Mouse (Mus musculus) cerebellum, adult 2 months (tissue): ENCODE results near the gene Tmprss11c. TPM values are rescaled to one million over a fixed set of nuclear protein-coding genes. Genes with fewer than 3 reads are reported as not detected.

Source experiments
- DNase-seq, 2 experiments: peaks; one replicate each; pipeline ENCODE4 v3.0.0; 2021
- H3K27ac ChIP-seq: fragments of 200-500 bp; 2 replicates; pipeline ENCODE4 v1.5.1; 2012; ENCODE audit warnings: low read length, control low read depth, inconsistent platforms; ENCODE audit not compliant: insufficient read depth
- H3K27me3 ChIP-seq: fragments of 200-500 bp; 2 replicates; pipeline ENCODE4 v1.6.1; 2012; ENCODE audit warnings: inconsistent platforms, mild to moderate bottlenecking, low read length, moderate library complexity; ENCODE audit not compliant: control insufficient read depth, insufficient read depth
- H3K4me1 ChIP-seq: fragments of 200-500 bp; 2 replicates; pipeline ENCODE4 v1.6.1; 2011; ENCODE audit warnings: low read length; ENCODE audit not compliant: control insufficient read depth, insufficient read depth
- H3K4me3 ChIP-seq: fragments of 200-500 bp; replicated peaks from 2 replicates; pipeline ENCODE3; 2011; ENCODE audit warnings: mild to moderate bottlenecking, low read depth, low read length, control low read depth; ENCODE audit not compliant: insufficient read depth
- CTCF ChIP-seq: fragments of 200-500 bp; IDR thresholded peaks from 2 replicates; pipeline ENCODE4 v1.5.1; 2011; ENCODE audit warnings: low read depth, mild to moderate bottlenecking, control low read depth, low read length, moderate library complexity, borderline replicate concordance; ENCODE audit not compliant: insufficient read depth
- POLR2A ChIP-seq: fragments of 200-500 bp; IDR thresholded peaks from 2 replicates; pipeline ENCODE4 v1.6.1; 2011; ENCODE audit warnings: low read length, control low read depth, borderline replicate concordance; ENCODE audit not compliant: insufficient read depth
- WGBS: fragments of 180-500 bp; shearing (Covaris S2); methylation state at CpG from one replicate; pipeline ENCODE4 v1.1.7; 2018; 5-methylcytosine and 5-hydroxymethylcytosine counted together
- polyA plus RNA-seq: library from polyadenylated mRNA; depleted of rRNA; stranded (reverse); fragments of >200 nt; gene quantifications from 2 replicates; pipeline ENCODE4 v1.2.3, GENCODE M21; 2012; rRNA removed

Tmprss11c gene
- polyA plus RNA-seq, 1 experiment, result not detected

- Histone ChIP-seq H3K4me3 (no peak within 1 kb of the TSS), H3K27me3 (no peaks in the 10 kb centered on the region), H3K4me1 (no peaks in the 10 kb centered on the region), H3K27ac (no peak within 1 kb of the TSS)
- no peak for TF ChIP-seq CTCF
- no peak for TF ChIP-seq POLR2A
- DNase-seq, result no peak
- 87% methylated on average over 10 of the region's 10 CpGs for WGBS
Measured at GRCm38 (mm10) chr5:86197801-86198200, 91.3 kb downstream of the Tmprss11c start, which contains the start of gene Gnrhr. Gnrhr (minus strand) TSS chr5:86197901.

- TF ChIP-seq POLR2A (no peak), CTCF (peak; percentile 21; the same call in 1 of the 2 replicates)
- Histone ChIP-seq H3K27me3 (no peaks in the 10 kb centered on the region; the same call in 1 of the 2 replicates), H3K4me1 (no peaks in the 10 kb centered on the region), H3K27ac (no peak overlapping the region), H3K4me3 (no peak overlapping the region)
- 9% methylated on average over 4 of the region's 4 CpGs for WGBS
- DNase-seq, result peak in 1 of 2 experiments; percentile 36
Measured at GRCm38 (mm10) chr5:86191356-86191755, 97.8 kb downstream of the Tmprss11c start.

- no peaks in the 10 kb centered on the region for H3K4me1 ChIP-seq
- TF ChIP-seq CTCF (peak; percentile 52; the same call in 1 of the 2 replicates), POLR2A (no peak)
- peak in 1 of 2 experiments; percentile 23 for DNase-seq
- no peaks in the 10 kb centered on the region; the same call in 1 of the 2 replicates for H3K27me3 ChIP-seq
- 21% methylated on average over 5 of the region's 5 CpGs for WGBS
- H3K27ac ChIP-seq, result no peak overlapping the region
- H3K4me3 ChIP-seq, result no peak overlapping the region
Measured at GRCm38 (mm10) chr5:86190770-86191169, 98.3 kb downstream of the Tmprss11c start.

- no peak for DNase-seq
- Histone ChIP-seq H3K4me1 (no peaks in the 10 kb centered on the region), H3K4me3 (no peak overlapping the region), H3K27me3 (no peaks in the 10 kb centered on the region; the same call in 1 of the 2 replicates), H3K27ac (no peak overlapping the region)
- TF ChIP-seq POLR2A, result no peak
- TF ChIP-seq CTCF, result no peak
- 50% methylated on average over 15 of the region's 15 CpGs for WGBS
Measured at GRCm38 (mm10) chr5:86190290-86190689, 98.8 kb downstream of the Tmprss11c start.

- 72% methylated on average over 6 of the region's 6 CpGs for WGBS
- Histone ChIP-seq H3K27me3 (no peaks in the 10 kb centered on the region; the same call in 1 of the 2 replicates), H3K27ac (no peak overlapping the region), H3K4me1 (no peaks in the 10 kb centered on the region), H3K4me3 (no peak overlapping the region)
- DNase-seq, result no peak
- TF ChIP-seq CTCF, result no peak
- TF ChIP-seq POLR2A, result no peak
Measured at GRCm38 (mm10) chr5:86187441-86187840, 101.7 kb downstream of the Tmprss11c start.

Other genes with a start within 250 kb of the Tmprss11c start
- gene Cenpc1, start 223.7 kb downstream of the Tmprss11c start, polyA plus RNA-seq, result 16.2 and 17.2 TPM in 2 replicates
- 0.21 TPM in 1 of 2 replicates, not detected in the other for gene Stap1, start 217.6 kb downstream of the Tmprss11c start, polyA plus RNA-seq
- gene Uba6, start 116.5 kb downstream of the Tmprss11c start, polyA plus RNA-seq, result 8.1 and 8.4 TPM in 2 replicates
- gene Gnrhr, start 91.4 kb downstream of the Tmprss11c start, polyA plus RNA-seq, result not detected in 2 replicates
- gene Tmprss11d, start 84.1 kb upstream of the Tmprss11c start, polyA plus RNA-seq, result 0.06 and 0.07 TPM in 2 replicates
- gene Tmprss11a, start 179.7 kb upstream of the Tmprss11c start, polyA plus RNA-seq, result 0.11 and 0.35 TPM in 2 replicates
- gene Tmprss11g, start 229.3 kb upstream of the Tmprss11c start, polyA plus RNA-seq, result not detected in 2 replicates